Mouse (Mus musculus): Measurements from ENCODE around the gene Wfdc5.

Wfdc5 gene

DNA sequence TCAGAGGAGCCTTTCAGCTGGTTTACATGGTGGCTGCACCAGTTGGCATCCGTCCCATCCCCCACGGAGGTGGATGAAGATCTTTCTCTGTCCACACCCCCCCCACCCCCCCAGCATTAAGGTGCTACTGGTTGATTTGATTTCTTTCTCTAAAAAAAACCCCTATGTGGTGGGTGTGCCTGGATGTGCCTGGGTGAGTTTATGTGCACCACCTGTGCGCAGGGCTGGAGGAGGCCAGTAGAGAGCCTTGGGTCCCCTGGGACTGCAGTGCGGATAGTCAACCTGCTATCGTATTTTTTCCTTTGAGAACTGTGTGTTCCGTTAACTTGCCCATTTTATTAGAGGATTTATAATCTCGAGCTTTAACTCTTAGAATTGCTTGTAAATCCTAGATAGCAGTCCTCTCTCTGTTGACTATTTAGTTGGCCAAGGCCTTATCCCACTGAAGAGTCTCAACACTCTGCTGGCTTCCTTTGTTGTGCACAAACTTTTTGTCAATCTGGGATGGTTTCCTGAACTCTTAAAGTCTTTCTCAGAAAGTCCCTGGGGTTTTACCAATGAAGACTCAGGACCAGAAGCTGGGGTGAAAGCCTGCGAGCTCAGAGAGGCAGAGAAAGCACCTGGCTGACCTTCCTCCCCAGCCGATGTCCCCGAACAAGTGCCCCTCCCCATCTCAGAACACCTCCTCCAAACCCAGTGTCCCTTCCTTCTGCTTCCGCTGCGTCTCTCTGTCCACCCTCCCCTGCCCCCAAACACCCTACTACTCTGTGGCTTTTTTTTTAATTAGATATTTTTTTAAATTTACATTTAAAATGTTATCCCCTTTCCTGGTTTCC lies 53.7 kb downstream of the Wfdc5 start:
- DNase-seq (ENCODE audit: extremely low read depth, low read depth, low spot score), result no peak

DNA sequence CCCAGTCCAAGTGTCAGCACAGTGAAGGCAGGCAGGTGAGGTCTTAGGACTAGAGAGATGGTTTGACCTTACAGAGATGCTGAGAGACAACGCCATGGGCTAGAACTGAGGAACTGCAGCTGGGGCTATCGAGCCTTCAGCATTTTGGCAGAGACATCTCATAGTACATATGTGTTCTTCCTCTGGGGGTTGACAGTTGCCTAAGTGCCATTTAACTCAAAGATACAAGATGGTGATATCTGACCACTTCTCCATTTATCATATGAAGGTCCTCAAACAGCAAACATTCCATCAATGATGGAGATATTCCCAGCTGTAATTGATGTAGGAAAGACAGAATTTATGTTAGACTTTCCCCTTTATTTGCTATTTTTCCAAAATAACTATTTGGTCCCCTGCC lies 55.2 kb downstream of the Wfdc5 start:
- no peak for DNase-seq (ENCODE audit: extremely low read depth, low read depth, low spot score)

DNA sequence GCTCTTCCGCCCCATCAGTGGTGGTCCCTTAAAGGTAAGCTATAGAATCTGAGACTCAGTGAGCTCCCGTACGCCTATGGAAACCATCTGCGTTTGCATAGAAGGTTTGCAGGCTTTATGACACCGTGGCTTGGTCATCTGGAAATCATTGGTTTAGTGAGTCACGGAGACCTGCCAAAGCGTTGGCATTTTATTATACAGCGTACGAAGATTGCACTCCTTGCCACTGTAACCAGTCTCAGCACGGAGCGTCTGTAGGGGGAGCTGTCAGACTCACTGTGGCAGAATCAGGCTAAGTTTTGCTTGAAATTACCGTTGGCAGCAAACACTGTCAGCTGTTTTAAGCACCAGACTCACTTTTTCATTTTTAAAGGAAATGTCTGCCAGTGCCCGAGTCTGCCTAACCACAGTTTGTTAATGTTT lies 56.0 kb downstream of the Wfdc5 start:
- no peak for DNase-seq (ENCODE audit: extremely low read depth, low read depth, low spot score)
